Mouse (Mus musculus): ENCODE results near the gene Xxylt1. TPM values are rescaled to one million over a fixed set of nuclear protein-coding genes. Genes with fewer than 3 reads are reported as not detected.

Gene Xxylt1
- total RNA-seq, 4 experiments from 2014 or later = 17.9 to 21.7 (median 20.6) TPM

DNA sequence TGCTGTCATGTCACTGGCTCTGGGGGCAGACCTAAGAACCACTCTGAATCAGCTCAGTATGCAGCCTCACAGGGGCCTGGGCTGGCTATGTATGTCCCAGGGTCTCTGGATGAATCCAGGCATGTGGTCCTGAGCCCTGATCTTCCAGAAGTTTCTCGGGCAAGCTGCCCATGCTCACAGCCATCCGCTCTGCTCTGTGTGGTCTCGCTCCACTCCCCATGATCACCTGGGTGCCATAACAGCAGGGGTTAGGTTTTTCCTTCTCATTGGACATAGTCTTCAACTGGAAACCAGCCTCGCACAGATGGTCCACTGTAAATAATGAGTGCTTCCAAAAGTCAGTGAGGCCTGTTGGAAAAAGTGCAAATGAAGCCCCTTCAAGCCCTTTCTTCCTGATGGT lies 121.0 kb downstream of the Xxylt1 start:
- no peak for DNase-seq (ENCODE audit: low spot score in 2 of 2)

GRCm38 (mm10) chr16:30959692-30960091 lies 121.5 kb downstream of the Xxylt1 start:
- no peak for DNase-seq (ENCODE audit: low spot score in 2 of 2)

GRCm38 (mm10) chr16:30956141-30956540 lies 125.1 kb downstream of the Xxylt1 start:
- DNase-seq (ENCODE audit: low spot score in 2 of 2) = no peak

GRCm38 (mm10) chr16:30948636-30949035 lies 132.6 kb downstream of the Xxylt1 start:
- DNase-seq (ENCODE audit: low spot score in 2 of 2) = no peak

DNA sequence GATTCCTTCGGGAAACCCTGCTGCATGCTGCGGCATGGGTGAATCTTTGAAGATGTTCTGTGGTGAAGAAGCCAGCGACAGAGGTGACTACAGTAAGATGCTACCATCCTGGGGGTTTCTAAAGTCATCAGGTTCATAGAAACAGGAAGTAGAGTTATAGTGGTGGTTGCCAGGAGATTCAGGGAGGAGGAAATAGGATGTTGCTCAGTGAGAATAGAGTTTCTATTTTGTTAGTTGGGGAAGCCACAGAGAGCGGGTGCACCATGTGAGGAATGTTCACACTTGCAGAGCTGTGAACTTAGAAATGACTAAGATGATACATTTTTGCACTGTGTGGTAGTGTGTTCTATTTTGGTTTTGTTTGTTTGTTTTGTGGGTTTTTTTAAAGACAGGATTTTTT lies 133.0 kb downstream of the Xxylt1 start:
- no peak for DNase-seq (ENCODE audit: low spot score in 2 of 2)

GRCm38 (mm10) chr16:30944886-30945285 lies 136.3 kb downstream of the Xxylt1 start:
- no peak for DNase-seq (ENCODE audit: low spot score in 2 of 2)

- DNase-seq (ENCODE audit: low spot score in 2 of 2) = no peak
Measured at GRCm38 (mm10) chr16:30943919-30944318, 137.3 kb downstream of the Xxylt1 start.

GRCm38 (mm10) chr16:30940699-30941098 lies 140.5 kb downstream of the Xxylt1 start:
- DNase-seq (ENCODE audit: low spot score in 2 of 2) = no peak

- no peak for DNase-seq (ENCODE audit: low spot score in 2 of 2)
Measured at GRCm38 (mm10) chr16:30939903-30940302, 141.3 kb downstream of the Xxylt1 start.

DNA sequence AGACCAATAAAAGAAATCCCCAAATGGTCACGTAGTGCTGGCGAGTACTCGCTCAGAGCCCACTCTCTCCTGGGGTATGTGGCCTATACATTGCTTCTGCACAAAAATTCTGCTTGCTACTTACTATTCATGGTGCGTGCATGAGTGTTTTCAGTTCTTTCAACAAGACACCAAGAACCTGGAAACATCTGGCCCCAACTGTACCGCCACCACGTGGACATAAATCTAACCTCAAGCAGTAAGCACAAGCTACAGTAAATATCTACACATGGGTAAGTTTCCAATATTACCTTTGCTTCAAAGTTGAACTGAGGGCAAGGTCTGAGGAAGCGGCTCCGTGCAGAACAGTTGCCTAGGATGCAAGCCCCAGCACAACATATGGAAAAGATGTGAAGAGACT lies 142.0 kb downstream of the Xxylt1 start:
- DNase-seq (ENCODE audit: low spot score in 2 of 2) = no peak

DNA sequence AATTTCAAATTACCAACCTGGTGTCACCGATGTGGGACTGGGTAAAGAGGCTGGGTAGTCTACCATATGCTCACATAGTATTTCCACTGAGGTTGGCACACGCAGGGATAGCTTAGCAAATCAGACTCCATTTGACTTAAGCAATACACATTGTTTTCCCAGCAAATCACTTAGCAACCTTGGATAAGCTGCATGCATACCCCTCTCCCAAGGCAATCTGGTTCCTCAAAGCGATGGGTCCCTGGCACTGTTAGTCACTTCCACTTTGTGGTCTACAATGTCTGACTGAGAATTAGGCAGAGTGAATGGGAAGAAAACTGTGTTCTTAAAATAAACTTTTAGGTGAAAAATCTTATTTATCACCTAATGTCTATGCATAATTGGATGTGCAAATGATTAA lies 142.6 kb downstream of the Xxylt1 start:
- DNase-seq (ENCODE audit: low spot score in 2 of 2) = no peak

- DNase-seq (ENCODE audit: low spot score in 2 of 2) = no peak
Measured at GRCm38 (mm10) chr16:30937665-30938064, 143.6 kb downstream of the Xxylt1 start.

GRCm38 (mm10) chr16:30936471-30936870 lies 144.8 kb downstream of the Xxylt1 start:
- no peak for DNase-seq (ENCODE audit: low spot score in 2 of 2)

GRCm38 (mm10) chr16:30936012-30936461 lies 145.2 kb downstream of the Xxylt1 start:
- no peak for DNase-seq (ENCODE audit: low spot score in 2 of 2)

DNA sequence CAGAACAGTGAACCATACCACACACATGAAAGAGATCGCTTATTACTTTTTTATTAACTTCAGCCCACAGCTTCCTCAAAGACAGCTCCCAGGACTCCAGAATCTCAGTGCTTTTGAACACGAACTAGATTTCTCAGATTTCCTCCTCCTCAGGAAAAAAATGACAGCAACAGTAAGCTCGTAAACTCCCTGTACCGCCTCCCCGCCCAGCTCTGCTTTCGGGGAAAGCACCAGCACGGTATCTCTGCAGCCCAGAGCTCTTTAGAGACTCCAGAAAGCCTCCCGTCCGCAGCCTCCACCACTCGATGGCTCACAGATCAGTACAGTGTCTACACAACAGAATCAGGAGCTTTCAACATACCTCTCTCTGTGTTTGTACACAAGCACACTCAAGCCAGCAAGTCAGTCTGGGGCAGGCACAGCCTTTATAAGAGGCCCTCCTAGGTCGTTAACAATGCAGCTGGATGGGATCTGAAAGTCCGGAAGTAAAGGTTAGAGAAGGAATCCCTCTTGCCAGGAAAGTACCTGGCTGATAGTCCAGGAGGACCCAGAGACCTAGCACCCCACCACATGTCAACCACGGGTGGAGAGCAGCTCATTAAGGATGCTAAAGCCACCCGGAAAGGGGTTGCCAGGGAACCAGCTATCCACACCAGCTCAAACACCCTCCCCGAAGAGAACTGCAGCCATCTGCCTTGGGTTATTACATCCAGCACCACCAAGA lies 146.1 kb downstream of the Xxylt1 start:
- DNase-seq (ENCODE audit: low spot score in 2 of 2) = no peak

GRCm38 (mm10) chr16:30934205-30934780 lies 146.9 kb downstream of the Xxylt1 start:
- DNase-seq (ENCODE audit: low spot score in 2 of 2) = no peak

GRCm38 (mm10) chr16:30933366-30933765 lies 147.9 kb downstream of the Xxylt1 start:
- no peak for DNase-seq (ENCODE audit: low spot score in 2 of 2)

DNA sequence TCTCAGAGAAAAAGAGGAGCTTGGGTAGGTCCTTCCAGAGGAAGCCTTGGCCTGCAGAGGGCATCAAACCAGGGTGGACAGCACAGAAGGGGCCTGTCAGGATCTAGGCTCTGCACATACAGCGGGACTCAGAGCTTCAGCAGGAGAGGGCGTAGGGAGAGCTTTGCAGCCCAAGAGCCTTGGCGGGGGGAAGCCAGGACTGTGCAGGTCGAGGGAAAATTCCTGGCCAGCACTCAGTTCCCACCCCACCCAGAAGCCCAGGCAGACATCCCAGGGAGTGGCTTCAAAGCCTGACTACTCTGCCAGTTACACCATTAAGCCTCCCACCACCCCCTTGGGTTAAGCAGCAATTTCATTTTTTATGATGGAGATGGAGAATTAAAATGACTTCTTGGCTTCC lies 148.4 kb downstream of the Xxylt1 start:
- no peak for DNase-seq (ENCODE audit: low spot score in 2 of 2)

GRCm38 (mm10) chr16:30932196-30932595 lies 149.0 kb downstream of the Xxylt1 start:
- DNase-seq (ENCODE audit: low spot score in 2 of 2) = no peak

DNA sequence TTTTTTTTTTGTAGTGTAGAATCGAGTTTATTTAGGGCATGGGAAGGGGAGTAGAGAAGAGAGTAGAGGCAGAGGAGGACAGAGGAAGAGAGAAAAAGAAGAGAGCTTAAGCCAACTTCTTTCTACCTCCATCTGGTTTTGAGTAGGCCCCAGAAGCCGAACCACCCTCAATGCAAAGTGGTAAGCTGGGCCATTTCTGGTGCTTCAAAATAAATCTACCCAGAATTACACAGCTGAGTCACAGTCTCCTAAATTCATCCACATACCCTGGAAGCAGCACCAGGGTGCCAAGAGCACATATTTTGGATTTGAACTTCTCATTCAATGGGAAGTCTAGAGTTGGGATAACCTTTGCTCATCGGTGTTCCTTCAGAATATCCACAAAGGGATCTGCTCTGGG lies 152.1 kb downstream of the Xxylt1 start:
- no peak for DNase-seq (ENCODE audit: low spot score in 2 of 2)

DNA sequence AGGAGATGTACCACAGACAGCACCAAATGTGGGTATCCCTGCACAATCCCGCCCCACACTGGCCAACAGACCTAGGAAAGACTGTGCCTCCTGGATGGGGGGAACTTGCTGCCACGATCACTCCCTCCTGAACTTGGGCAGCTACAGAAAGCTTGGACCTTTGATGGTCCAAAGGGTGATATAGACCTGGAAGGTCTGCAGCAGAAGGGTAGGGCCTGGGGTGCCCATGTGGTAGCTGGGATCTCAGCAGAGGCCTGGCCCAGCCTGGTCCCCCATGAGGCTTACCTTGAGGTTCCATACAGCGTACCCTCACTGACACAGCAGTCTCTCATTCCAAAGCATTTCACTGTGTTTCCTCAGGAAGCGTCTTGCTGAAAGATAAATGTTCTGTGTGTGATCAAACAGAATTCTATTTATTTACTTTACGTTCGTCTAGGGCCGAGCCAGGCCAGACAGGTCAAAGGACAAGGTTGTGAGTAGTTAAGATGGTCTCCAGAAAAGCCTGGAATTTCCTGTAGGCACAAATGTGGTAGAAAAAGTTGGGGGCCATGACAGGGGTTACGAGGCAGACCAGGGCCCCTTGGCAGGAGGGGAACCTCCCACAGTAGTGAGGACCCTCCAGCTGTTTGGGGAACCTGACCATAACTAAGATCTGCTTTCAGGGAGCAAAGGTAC lies 153.0 kb downstream of the Xxylt1 start:
- no peak for DNase-seq (ENCODE audit: low spot score in 2 of 2)

- DNase-seq (ENCODE audit: low spot score in 2 of 2) = no peak
Measured at GRCm38 (mm10) chr16:30925496-30925895, 155.7 kb downstream of the Xxylt1 start.

DNA sequence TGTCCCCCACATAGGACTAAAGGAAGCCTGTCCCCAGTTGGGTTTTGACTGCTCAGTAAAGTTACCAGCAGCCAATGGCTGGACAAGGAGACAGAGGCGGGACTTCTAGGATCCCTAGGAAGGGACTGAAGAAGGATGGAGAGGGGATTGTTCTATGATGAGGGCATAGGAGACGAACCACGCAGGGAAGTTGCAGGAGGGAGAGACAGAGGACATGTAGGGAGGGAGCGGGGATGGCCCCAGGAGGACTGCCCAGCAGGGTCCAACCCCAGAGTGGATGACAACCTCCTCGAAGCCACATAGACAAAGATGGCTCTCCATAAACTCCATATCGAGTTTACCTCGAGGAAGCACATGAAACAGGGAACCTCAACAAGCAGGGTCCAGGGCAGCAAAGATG lies 157.3 kb downstream of the Xxylt1 start:
- no peak for DNase-seq (ENCODE audit: low spot score in 2 of 2)
